Mouse (Mus musculus): ENCODE measurements around the gene Hspbp1. TPM values are rescaled to one million over a fixed set of nuclear protein-coding genes. Genes with fewer than 3 reads are reported as not detected.

The Hspbp1 gene
- polyA plus RNA-seq, 1 experiment from 2014 or later, result 81.5 TPM

DNA sequence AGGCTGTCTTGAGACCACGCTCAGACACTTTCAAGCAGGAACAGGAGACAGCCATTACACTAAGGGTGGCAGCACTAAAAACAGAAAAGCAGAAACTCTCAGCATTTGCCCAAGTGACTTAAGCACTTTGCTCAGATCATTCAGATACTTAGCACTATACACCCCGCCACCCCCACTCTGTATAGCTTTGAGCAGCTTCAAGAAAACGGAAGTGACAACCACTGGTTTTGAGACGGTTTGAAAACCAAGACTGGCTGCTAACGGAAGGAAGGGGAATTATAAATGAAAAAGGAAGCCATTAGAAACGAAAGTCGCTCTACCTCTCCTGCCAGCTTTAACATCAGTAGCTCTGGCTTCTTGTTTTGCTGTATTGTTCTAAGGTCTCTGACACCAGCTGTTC, 31.1 kb downstream of the Hspbp1 start:
- H3K27me3 ChIP-seq (ENCODE audit: control insufficient read depth, insufficient read depth, low read length), result no peaks in the 10 kb centered on the region
- no peak overlapping the region for H3K4me2 ChIP-seq
- H3K9me3 ChIP-seq (replicated peaks; ENCODE audit: control insufficient read depth, low read length), result no peaks in the 10 kb centered on the region
- WGBS (ENCODE audit: insufficient replicate concordance), result 79% methylated on average over 7 of the region's 7 CpGs
- H3K36me3 ChIP-seq (ENCODE audit: control insufficient read depth, insufficient read depth, low read length), result no peaks in the 10 kb centered on the region; the same call in 1 of the 2 replicates
- no peak overlapping the region for H3K9ac ChIP-seq (ENCODE audit: low read depth, low read length)
- H3K4me3 ChIP-seq (ENCODE audit: low read depth, low read length), result no peak overlapping the region
- H3K27ac ChIP-seq (ENCODE audit: low read depth, low read length), result no peak overlapping the region
- no peak for ATAC-seq (replicated peaks; ENCODE audit: insufficient number of reproducible peaks, low FRiP score, low TSS enrichment)
- H3K4me1 ChIP-seq (ENCODE audit: control insufficient read depth, insufficient read depth, low read length), result peaks cover 35% of the 10 kb centered on the region

DNA sequence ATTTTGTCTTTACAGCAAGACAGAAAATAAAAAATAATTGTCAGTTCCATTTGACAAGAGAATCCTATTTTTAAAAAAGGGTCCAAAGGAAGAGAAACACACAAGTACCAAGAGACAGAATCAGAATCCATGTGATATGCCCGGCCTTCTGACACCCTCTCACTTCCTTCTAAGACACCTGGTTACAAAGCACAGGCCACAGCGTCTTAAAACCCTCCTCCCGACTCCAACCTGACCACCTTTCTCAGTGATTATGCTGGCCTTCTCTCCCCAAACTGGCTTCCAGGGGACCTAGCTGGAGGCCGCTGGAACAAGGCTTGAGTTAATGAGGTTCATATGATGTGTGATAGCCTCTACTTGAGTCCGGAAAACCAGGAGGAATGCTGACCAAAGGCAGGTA, 31.5 kb downstream of the Hspbp1 start:
- no peaks in the 10 kb centered on the region for H3K9me3 ChIP-seq (replicated peaks; ENCODE audit: control insufficient read depth, low read length)
- H3K4me3 ChIP-seq (ENCODE audit: low read depth, low read length), result no peak overlapping the region
- no peak for ATAC-seq (replicated peaks; ENCODE audit: insufficient number of reproducible peaks, low FRiP score, low TSS enrichment)
- no peaks in the 10 kb centered on the region; the same call in 1 of the 2 replicates for H3K36me3 ChIP-seq (ENCODE audit: control insufficient read depth, insufficient read depth, low read length)
- no peak overlapping the region for H3K9ac ChIP-seq (ENCODE audit: low read depth, low read length)
- H3K27ac ChIP-seq (ENCODE audit: low read depth, low read length), result no peak overlapping the region
- 78% methylated on average over 5 of the region's 5 CpGs for WGBS (ENCODE audit: insufficient replicate concordance)
- no peak overlapping the region for H3K4me2 ChIP-seq
- H3K4me1 ChIP-seq (ENCODE audit: control insufficient read depth, insufficient read depth, low read length), result peaks cover 35% of the 10 kb centered on the region
- no peaks in the 10 kb centered on the region for H3K27me3 ChIP-seq (ENCODE audit: control insufficient read depth, insufficient read depth, low read length)

DNA sequence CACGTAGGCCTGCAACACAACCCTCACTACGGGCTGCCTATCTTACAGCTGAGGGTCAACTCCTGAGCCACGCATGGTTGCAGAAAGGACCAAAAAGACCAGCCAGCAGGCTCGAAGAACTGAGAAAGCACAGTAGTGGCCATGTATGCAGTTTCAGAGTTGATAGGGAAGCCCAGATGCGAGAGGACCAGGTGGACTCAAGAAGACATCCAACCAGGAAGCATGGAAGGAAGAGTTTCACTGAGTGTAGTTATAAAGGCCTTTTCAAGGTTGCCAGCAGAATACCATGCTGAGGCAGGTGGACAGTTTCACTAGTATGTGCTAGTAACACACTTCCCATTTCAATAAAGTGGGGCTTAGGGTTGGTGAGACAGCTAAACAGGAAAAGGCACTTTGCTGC, 32.1 kb downstream of the Hspbp1 start:
- 72% methylated on average over 5 of the region's 5 CpGs for WGBS (ENCODE audit: insufficient replicate concordance)
- no peak for ATAC-seq (replicated peaks; ENCODE audit: insufficient number of reproducible peaks, low FRiP score, low TSS enrichment)
- peaks cover 34% of the 10 kb centered on the region for H3K4me1 ChIP-seq (ENCODE audit: control insufficient read depth, insufficient read depth, low read length)
- H3K4me3 ChIP-seq (ENCODE audit: low read depth, low read length), result no peak overlapping the region
- no peak overlapping the region for H3K27ac ChIP-seq (ENCODE audit: low read depth, low read length)
- H3K4me2 ChIP-seq, result no peak overlapping the region
- no peaks in the 10 kb centered on the region for H3K9me3 ChIP-seq (replicated peaks; ENCODE audit: control insufficient read depth, low read length)
- H3K9ac ChIP-seq (ENCODE audit: low read depth, low read length), result peak overlapping the region; percentile 24; the same call in 1 of the 2 replicates
- H3K27me3 ChIP-seq (ENCODE audit: control insufficient read depth, insufficient read depth, low read length), result no peaks in the 10 kb centered on the region
- no peaks in the 10 kb centered on the region; the same call in 1 of the 2 replicates for H3K36me3 ChIP-seq (ENCODE audit: control insufficient read depth, insufficient read depth, low read length)

DNA sequence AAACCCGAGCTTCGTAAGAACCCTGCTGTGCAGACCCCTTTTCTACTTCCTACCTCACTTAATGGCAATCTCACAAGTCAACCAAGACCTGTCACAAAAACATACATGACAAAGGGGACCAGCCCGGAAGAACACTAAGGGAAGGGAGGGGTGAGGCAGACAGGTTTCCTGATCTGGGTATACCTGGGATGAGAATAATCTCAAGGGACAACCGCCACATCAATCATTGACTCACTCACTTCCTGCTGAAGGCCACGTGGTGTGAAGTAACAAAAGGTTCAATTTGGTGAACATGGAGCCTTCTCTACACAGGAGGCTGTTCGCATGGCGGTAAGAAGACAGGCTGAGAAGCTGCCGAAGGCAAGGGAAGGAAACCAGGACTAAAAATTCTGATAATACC, 33.3 kb downstream of the Hspbp1 start:
- WGBS (ENCODE audit: insufficient replicate concordance), result 75% methylated on average over 8 of the region's 8 CpGs
- no peak overlapping the region for H3K4me3 ChIP-seq (ENCODE audit: low read depth, low read length)

DNA sequence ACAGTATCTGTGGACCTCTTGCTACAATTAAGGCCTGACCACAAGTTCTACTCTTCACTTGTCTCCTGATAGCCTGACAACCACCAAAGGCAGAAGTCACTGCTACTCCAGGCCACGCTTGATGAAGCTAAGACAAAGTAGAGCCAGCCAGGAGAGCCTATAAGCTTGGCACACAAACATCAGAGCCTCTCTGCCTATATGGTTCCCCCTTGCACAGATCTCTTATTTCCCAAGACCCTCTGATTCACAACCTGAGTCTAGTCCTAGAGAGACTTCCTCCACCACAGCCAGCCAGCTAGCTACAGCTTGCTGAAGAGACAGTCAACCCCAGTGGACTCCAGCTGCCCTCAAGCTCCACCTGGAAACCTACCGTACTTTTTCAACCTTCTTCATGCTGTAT, 36.9 kb downstream of the Hspbp1 start:
- 85% methylated on average over 2 of the region's 2 CpGs for WGBS (ENCODE audit: insufficient replicate concordance)
- no peak overlapping the region for H3K4me2 ChIP-seq
- no peak overlapping the region for H3K27ac ChIP-seq (ENCODE audit: low read depth, low read length)
- H3K4me1 ChIP-seq (ENCODE audit: control insufficient read depth, insufficient read depth, low read length), result peaks cover 15% of the 10 kb centered on the region
- peaks cover 17% of the 10 kb centered on the region for H3K36me3 ChIP-seq (ENCODE audit: control insufficient read depth, insufficient read depth, low read length)
- no peak overlapping the region for H3K9ac ChIP-seq (ENCODE audit: low read depth, low read length)
- no peaks in the 10 kb centered on the region for H3K9me3 ChIP-seq (replicated peaks; ENCODE audit: control insufficient read depth, low read length)
- H3K4me3 ChIP-seq (ENCODE audit: low read depth, low read length), result no peak overlapping the region
- no peak for ATAC-seq (replicated peaks; ENCODE audit: insufficient number of reproducible peaks, low FRiP score, low TSS enrichment)
- H3K27me3 ChIP-seq (ENCODE audit: control insufficient read depth, insufficient read depth, low read length), result no peaks in the 10 kb centered on the region

More for the DNA sequence above, 33.3 kb downstream of the Hspbp1 start:
- Histone ChIP-seq H3K9me3 (replicated peaks; ENCODE audit: control insufficient read depth, low read length) (no peaks in the 10 kb centered on the region), H3K4me2 (no peak overlapping the region), H3K9ac (ENCODE audit: low read depth, low read length) (no peak overlapping the region), H3K27ac (ENCODE audit: low read depth, low read length) (no peak overlapping the region), H3K36me3 (ENCODE audit: control insufficient read depth, insufficient read depth, low read length) (no peaks in the 10 kb centered on the region; the same call in 1 of the 2 replicates), H3K4me1 (ENCODE audit: control insufficient read depth, insufficient read depth, low read length) (peaks cover 31% of the 10 kb centered on the region), H3K27me3 (ENCODE audit: control insufficient read depth, insufficient read depth, low read length) (no peaks in the 10 kb centered on the region)
- no peak for ATAC-seq (replicated peaks; ENCODE audit: insufficient number of reproducible peaks, low FRiP score, low TSS enrichment)

DNA sequence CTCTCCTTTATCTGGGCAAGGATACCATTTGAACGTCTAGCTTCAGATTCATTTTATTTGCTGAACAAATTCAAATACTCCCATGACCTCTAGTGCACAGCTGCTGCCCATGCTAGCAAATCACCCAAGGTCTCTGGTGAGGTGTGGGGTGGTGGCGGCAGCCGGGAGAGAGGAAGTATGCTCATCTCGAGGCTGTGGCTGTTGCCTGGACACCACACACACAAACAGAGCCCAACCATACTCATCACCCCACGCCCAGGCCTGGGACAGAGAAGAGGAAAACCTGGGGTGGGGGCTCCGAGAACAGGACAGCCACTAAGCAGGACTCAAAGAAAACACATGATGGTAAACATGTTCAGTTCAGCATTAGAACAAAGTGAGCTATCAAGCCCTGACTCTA, 37.6 kb downstream of the Hspbp1 start:
- H3K9ac ChIP-seq (ENCODE audit: low read depth, low read length), result no peak overlapping the region
- peaks cover 10% of the 10 kb centered on the region for H3K4me1 ChIP-seq (ENCODE audit: control insufficient read depth, insufficient read depth, low read length)
- no peaks in the 10 kb centered on the region for H3K9me3 ChIP-seq (replicated peaks; ENCODE audit: control insufficient read depth, low read length)
- H3K4me2 ChIP-seq, result no peak overlapping the region
- no peak overlapping the region for H3K27ac ChIP-seq (ENCODE audit: low read depth, low read length)
- peak; percentile 46; the same call in 1 of the 2 replicates for ATAC-seq (replicated peaks; ENCODE audit: insufficient number of reproducible peaks, low FRiP score, low TSS enrichment)
- peaks cover 23% of the 10 kb centered on the region for H3K36me3 ChIP-seq (ENCODE audit: control insufficient read depth, insufficient read depth, low read length)
- WGBS (ENCODE audit: insufficient replicate concordance), result 36% methylated on average over 6 of the region's 6 CpGs
- no peaks in the 10 kb centered on the region for H3K27me3 ChIP-seq (ENCODE audit: control insufficient read depth, insufficient read depth, low read length)
- H3K4me3 ChIP-seq (ENCODE audit: low read depth, low read length), result no peak overlapping the region

DNA sequence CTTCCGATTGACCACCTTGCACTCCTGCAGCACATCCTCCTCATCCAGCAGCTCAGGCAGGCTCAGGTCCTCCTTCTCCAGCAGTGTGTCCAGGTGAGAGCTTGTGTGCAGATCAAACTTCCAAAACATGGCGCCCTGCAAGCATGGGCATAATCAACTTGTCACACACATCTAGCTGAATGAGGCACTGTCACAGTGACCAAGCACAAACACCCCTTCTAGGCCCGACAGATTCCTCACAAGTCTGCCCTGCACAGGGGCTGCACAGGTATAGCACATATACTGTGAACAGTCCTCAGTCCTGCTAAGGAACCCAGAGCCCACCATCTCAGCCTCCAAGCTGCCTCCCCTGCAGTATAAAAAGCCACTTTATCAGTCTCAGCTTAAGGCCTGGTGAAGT, 38.1 kb downstream of the Hspbp1 start:
- 87% methylated on average over 3 of the region's 3 CpGs for WGBS (ENCODE audit: insufficient replicate concordance)
- H3K9me3 ChIP-seq (replicated peaks; ENCODE audit: control insufficient read depth, low read length), result no peaks in the 10 kb centered on the region
- H3K36me3 ChIP-seq (ENCODE audit: control insufficient read depth, insufficient read depth, low read length), result peaks cover 26% of the 10 kb centered on the region
- no peak for ATAC-seq (replicated peaks; ENCODE audit: insufficient number of reproducible peaks, low FRiP score, low TSS enrichment)
- no peak overlapping the region for H3K9ac ChIP-seq (ENCODE audit: low read depth, low read length)
- H3K4me3 ChIP-seq (ENCODE audit: low read depth, low read length), result no peak overlapping the region
- H3K27me3 ChIP-seq (ENCODE audit: control insufficient read depth, insufficient read depth, low read length), result no peaks in the 10 kb centered on the region
- no peak overlapping the region for H3K4me2 ChIP-seq
- H3K27ac ChIP-seq (ENCODE audit: low read depth, low read length), result no peak overlapping the region
- H3K4me1 ChIP-seq (ENCODE audit: control insufficient read depth, insufficient read depth, low read length), result peaks cover 8% of the 10 kb centered on the region

DNA sequence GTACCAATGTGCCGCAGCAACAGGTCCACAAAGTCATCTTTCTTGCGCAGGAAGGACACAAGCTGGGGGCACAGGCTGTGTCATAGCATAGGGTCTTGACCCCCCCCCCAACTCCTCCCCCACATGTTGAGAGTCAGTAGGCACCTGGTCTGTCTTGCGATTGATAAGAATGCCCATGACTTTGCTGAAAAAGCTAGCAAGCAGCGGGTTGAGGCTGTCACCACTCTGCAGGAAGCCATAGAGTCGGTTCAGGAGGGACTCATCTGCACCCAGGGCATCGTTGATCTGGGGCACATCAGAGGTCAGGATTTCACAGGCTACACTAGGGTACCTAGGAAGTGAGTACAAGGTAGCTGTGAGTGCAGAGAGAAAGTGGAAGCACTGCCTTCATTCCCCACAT, 41.6 kb downstream of the Hspbp1 start:
- Histone ChIP-seq H3K27ac (ENCODE audit: low read depth, low read length) (no peak overlapping the region), H3K4me1 (ENCODE audit: control insufficient read depth, insufficient read depth, low read length) (peaks cover 8% of the 10 kb centered on the region)
- WGBS (ENCODE audit: insufficient replicate concordance), result 85% methylated on average over 6 of the region's 6 CpGs

DNA sequence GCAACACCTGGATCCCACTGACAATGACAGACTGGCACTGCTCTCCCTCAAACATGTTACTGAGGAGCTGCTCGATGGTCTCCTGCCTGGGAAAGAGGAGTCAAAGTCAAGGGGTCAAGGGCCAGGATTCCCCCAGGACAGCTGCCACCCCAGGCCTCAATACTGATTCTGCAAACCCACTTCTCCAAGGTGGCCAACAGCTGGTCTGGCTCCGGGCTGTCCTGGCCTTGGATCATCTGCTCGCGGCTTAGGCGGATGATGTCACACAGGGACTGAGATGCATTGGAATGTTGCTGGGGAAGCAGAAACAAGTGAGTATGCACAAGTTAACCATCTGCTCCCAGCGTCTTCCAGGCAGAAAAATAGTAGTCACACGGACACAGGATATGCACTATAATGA, 42.9 kb downstream of the Hspbp1 start:
- Histone ChIP-seq H3K27me3 (ENCODE audit: control insufficient read depth, insufficient read depth, low read length) (no peaks in the 10 kb centered on the region), H3K9ac (ENCODE audit: low read depth, low read length) (no peak overlapping the region), H3K4me2 (no peak overlapping the region), H3K4me3 (ENCODE audit: low read depth, low read length) (no peak overlapping the region), H3K27ac (ENCODE audit: low read depth, low read length) (no peak overlapping the region), H3K4me1 (ENCODE audit: control insufficient read depth, insufficient read depth, low read length) (peaks cover under 1% of the 10 kb centered on the region), H3K9me3 (replicated peaks; ENCODE audit: control insufficient read depth, low read length) (no peaks in the 10 kb centered on the region), H3K36me3 (ENCODE audit: control insufficient read depth, insufficient read depth, low read length) (peaks cover 45% of the 10 kb centered on the region)
- ATAC-seq (replicated peaks; ENCODE audit: insufficient number of reproducible peaks, low FRiP score, low TSS enrichment), result no peak
- 84% methylated on average over 7 of the region's 7 CpGs for WGBS (ENCODE audit: insufficient replicate concordance)

More for the DNA sequence above, 41.6 kb downstream of the Hspbp1 start:
- Histone ChIP-seq H3K36me3 (ENCODE audit: control insufficient read depth, insufficient read depth, low read length) (peaks cover 43% of the 10 kb centered on the region), H3K27me3 (ENCODE audit: control insufficient read depth, insufficient read depth, low read length) (no peaks in the 10 kb centered on the region), H3K4me3 (ENCODE audit: low read depth, low read length) (no peak overlapping the region), H3K9me3 (replicated peaks; ENCODE audit: control insufficient read depth, low read length) (no peaks in the 10 kb centered on the region), H3K4me2 (no peak overlapping the region), H3K9ac (ENCODE audit: low read depth, low read length) (no peak overlapping the region)
- no peak for ATAC-seq (replicated peaks; ENCODE audit: insufficient number of reproducible peaks, low FRiP score, low TSS enrichment)

All from heart, embryonic 11.5 days (tissue).